Mouse (Mus musculus) liver, adult (tissue): ENCODE measurements around the gene Cltc.

Experiments
- GATA4 ChIP-seq: IDR thresholded peaks from 2 replicates; pipeline ENCODE4 v1.6.1; 2014; ENCODE audit warnings: mild to moderate bottlenecking, low read length; ENCODE audit not compliant: insufficient replicate concordance

Cltc gene

DNA sequence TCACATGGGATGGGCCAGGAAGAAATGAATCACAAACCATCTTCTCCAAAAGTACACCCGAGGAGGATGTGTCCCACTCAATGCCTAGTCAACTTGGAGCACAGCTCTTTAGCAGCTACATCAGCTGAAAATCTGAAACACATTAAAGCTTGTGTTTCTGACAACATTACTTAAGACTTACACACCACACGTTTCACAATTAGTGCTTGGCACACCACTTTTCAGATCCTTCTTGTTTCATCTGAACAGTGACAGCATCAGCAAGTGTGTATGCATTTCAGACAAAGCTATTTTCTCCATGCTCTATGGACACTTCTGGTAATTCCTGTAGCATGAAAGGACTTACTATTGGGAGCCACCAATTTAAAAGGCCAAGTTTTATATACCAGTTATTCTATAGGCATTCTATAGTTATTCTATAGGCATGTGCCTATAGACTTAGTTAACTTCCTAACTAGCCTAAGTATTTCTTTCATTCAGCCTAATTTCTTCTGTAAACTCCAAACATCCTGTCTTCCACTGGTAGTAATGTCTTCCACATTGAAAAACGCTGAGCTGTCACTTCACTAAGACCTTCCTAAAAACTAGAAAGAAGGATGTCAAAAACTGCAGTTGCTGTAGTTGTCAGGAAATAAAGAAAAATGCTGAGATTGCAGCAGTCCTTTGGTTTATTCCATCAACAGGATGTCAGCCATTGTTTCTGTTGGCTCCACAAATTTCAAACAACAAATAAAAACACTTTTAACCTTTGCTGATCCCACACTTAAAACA, 11.5 kb downstream of the Cltc start:
- TF ChIP-seq GATA4, result no peak

DNA sequence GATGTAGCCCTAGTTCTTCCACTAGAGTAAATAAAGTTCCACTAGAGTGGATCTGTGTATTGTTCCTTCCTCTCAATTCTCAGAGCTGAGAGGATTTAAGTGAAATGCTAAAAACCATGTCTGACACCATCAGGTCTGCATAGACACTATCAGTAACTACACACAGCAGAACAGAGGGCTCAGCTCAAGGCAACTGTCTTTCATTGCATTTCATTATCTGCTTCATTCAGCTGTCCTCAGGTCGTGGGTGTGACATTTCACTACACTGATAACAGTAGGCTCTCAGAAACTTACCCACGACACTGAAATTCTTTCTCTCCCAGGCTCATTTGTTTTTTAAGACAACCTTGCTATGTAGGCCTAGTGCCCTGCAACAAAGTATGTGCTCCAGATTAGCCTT, 14.8 kb downstream of the Cltc start:
- TF ChIP-seq GATA4, result no peak

DNA sequence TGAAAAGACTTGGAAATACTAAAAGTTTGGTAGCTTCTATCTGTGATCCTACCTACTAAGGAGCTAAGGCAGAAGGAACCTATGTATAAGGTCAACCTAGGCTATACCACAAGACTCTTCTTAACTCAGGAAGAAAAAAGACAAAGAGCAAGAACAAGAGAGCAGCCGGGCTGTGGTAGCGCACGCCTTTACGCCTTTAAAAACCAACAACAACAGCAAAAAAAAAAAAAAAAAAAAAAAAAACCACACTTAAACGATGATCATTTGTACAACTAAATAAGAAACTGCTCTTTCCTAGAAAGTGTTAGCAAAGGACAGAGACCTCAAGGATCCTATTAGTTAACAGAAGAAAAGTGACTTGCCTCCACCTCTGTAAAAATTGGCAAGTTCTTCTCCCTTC, 15.9 kb downstream of the Cltc start:
- no peak for TF ChIP-seq GATA4

- TF ChIP-seq GATA4, result no peak
Measured at GRCm38 (mm10) chr11:86739470-86739869, 17.9 kb downstream of the Cltc start.

DNA sequence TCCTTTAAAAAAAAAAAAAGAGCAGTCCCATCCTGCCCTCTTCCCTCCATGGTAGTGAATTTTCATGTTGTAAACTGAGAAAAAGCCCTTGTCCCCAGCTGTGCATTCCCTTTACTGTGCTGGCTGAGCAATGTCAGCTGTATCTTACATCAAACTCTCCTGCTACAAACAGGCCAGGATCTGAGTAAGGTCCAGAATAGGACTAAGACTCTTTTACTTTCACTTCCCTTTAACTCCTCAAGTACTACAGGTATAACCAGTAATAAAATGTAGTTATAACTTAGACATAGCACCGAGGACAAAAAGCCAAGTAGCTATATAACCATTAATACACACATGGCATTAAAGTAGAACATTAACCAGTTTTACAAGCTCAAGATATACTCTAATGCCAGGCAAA, 18.4 kb downstream of the Cltc start:
- TF ChIP-seq GATA4, result no peak

GRCm38 (mm10) chr11:86737301-86738000, 19.9 kb downstream of the Cltc start:
- no peak for TF ChIP-seq GATA4

DNA sequence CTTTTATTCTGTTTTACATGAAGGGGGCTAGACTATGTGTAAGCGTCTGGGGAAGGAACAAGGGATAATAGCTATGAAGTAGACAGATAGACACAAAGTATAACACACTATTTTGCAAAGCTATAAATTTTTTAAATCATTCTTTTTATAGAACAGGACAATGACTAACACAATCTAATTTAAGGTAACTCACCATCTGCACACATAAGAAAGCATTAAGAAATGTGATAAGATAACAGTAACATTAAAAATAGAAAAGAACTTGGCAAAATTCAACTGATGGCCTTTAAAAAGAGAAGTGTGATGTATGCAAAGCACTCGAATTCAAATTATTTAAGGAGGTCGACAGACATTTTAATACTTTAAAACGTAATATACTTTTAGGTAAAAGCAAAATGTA, 22.4 kb downstream of the Cltc start:
- no peak for TF ChIP-seq GATA4

DNA sequence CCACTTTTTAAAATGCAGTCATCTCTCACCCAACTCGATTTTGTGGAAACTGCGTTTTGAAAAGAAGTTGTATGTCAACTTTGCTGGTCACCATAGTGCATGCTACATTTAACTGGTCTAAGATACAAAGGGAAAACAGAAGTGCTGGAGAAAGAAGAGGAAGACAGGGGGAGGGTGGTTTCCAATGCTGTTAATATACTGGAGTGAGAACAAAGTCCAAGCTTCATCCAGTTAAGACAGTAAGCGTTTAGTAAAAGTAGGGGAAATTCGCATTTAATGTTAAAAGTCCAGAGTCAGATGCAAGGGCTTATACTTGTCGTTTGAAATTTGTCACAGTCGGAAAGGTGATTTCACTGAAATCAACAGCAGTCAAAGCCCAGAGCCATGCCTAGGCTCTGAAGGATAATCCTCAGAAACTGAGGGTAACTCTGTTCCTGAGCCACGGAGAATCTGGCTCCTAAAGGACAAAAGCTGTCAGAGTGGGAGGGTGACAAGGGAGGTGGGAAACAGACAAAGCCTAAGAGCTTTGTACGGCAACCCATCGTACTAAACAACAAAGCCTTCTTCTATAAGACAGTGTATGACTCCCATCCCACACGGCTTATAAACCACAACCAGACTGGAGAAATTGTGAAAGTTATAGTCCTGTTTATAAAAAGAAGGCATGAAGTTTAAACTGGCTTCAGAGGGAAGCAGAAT, 23.0 kb downstream of the Cltc start:
- no peak for TF ChIP-seq GATA4

GRCm38 (mm10) chr11:86731443-86731842, 25.9 kb downstream of the Cltc start:
- TF ChIP-seq GATA4, result no peak

DNA sequence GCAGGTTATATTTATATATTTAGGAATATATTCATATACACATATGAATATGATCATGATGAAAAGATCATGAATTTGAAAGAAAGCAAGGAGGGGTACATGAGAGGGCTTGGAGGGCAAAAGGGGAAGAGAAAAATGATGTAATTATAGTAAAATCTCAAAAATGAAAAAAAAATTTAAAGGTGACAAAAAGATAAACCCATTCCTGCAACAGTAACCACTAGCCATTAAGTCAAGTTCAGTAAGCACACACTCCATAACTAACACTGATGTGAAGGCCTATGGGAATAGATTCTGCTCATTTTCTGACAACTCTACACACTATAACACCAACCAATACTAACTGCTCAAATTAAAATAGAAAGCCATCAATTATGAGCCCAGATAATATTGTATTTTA, 31.8 kb downstream of the Cltc start:
- TF ChIP-seq GATA4, result no peak

DNA sequence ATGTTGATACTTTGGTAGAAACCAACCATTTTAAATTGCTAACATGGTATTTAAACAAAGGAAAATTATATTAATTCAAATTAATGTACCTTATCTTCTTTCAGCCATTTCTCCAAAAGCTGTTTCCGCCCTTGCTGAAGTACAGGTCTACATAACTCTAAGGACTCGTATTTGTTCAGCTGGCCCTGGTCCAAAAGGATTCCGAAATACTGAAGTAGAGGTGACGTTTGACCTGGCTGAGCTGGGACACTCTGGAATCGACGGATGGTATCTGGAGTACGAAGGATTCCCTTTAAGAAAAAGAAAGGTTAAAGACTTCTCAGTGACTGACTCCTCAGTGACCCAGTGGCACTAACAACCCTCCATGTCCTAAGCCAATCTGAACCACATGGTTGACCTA, 32.4 kb downstream of the Cltc start:
- TF ChIP-seq GATA4, result no peak

GRCm38 (mm10) chr11:86724004-86724403, 33.4 kb downstream of the Cltc start:
- no peak for TF ChIP-seq GATA4

DNA sequence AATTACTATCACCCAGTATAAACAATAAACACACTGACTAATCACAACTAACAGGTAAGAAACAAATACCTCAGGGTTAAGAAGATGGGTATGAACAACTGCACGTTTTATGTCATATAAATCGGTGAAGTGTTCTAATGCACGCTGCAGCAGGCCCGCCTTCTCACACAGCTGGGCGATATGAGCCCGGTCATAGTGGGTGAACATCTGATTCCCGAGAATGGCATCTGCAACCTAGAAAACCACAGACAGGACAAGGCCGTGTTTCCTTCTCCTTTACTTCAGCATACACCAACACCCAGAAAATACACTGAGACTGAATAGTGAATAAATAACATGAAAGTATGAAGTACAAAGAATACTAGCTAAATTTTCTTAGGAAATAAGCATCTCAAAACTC, 38.0 kb downstream of the Cltc start:
- TF ChIP-seq GATA4, result no peak

- TF ChIP-seq GATA4, result no peak
Measured at GRCm38 (mm10) chr11:86718369-86718768, 39.0 kb downstream of the Cltc start.

DNA sequence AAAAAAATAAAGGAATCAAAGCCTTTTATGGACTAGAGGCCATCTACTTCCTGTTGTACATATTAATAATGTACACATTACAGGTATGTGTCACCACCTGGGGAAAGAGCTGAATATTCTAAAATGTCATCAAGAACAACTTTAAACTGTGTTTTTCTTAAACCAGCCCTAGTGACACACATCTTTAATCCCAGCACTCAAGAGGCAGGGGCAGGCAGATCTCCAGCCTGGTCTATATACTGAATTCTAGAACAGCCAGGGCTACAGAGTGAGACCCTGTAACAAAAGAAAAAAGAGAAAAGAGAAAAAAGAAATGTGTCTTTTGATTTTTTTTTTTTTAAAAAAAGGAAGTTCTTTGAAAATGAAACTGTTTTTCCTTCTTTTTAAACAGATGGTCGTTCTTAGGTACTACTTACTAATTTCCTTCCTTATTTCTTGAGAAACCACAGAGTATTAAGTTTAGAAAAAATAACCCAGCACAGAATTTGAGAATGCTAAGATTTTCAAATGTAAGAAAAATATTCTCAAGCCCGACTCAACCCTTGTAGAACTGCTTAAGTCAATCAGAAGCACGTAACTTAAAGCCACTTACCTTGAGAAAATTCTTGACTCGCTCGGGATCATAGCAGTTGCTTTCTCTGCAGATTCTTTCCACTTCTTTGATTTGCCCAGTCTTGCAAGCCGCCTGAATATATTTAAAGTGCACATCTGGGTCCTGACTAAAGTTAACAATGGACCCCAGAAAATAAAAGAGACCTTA, 39.9 kb downstream of the Cltc start:
- TF ChIP-seq GATA4, result no peak
